Mouse (Mus musculus): Measurements from ENCODE around the gene Zfp512. TPM values are rescaled to one million over a fixed set of nuclear protein-coding genes. Genes with fewer than 3 reads are reported as not detected.
A peak's percentile ranks its signal among the peaks of the same experiment; 100 is the strongest.
"Not testable (repeated sequence)": the region's sequence is repeated elsewhere in the genome, so short reads cannot be mapped to it uniquely, and the experiment has no call there.

The Zfp512 gene
- 25.4 and 29.5 TPM in 2 replicates for total RNA-seq (2021)
- long read RNA-seq, transcript Zfp512-201 (14 exons, 3,299 nt), result major isoform, 14 of 35 reads
- long read RNA-seq, partial matches to known transcripts, result 4 of 35 reads
- long read RNA-seq, other reads (novel, unspliced or antisense), result 15 of 35 reads

DNA sequence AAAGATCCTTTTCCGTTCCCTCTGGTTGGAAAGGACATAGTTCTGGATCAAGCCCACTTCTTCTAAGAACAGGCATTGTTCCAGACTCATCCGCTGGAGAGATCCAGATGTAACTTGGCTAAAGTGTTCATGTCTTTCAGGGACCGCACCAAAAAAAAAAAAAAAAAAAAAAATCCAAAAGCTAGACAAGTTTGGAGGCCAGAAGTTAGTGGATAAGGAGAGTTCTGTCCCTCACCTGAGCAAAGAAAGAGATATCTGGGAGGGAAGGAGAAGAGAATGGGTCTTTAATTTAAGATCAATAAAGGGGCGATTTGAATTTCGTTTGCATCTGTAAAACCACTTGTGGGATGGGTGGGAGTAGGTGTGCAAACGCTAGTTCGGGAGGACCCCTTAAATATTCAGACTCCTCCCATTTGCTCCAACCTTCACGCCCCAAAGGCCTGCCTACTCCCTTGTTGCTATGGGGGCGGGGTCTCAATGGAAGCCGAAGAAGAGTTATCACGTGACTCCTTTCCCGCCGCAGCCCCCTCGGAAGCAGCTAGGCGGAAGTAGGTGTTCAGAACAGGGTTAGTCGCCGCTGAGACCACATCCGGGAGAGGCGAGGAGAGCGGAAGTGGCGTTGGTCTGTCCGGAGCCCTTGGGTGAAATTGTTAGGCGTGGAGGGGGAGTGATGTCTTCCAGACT, at the start of gene Zfp512:
TSS of gene Zfp512 (plus strand) at position 554 of the 684 bp plus-strand sequence.
- peak; percentile 87 for DNase-seq

DNA sequence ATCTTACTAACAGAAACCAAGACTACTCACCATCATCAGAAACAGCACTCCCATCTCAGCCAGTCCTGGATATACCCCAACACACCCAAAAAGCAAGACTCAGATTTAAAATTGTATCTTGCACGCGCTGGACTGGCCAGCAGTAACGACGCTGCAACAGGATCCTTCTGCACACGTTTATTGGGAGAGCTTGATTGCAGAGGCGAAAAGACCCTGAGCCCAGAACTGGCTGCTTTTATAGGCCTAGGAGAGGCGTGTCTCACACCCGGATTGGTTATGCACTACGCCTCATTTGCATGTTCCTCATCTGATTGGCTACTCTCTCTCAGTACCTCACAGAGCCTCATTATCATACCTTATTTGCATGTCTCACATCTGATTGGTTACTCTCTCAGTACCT, 17.5 kb upstream of the Zfp512 start:
- not testable (repeated sequence) for DNase-seq

DNA sequence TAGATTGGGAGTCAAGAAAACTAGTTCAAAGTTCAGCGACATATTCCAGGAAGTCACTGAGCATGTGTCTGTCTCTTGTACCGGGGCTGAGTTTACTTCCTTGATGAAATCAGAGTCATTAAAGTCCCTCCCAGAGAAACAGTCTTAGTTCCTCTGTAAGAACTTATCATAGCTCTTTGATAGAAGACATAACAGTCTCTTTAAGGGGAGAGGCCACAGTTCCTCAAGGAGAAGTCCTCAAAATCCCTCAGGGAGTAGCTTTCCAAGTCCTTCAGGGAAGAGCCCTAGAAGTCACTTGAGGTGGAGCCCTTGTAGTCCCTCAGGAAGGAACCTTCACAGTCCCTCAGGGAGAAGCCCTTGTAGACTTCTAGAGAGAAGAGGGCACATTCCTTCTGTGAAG, 895 bp upstream of the Zfp512 start:
- no peak for DNase-seq

DNA sequence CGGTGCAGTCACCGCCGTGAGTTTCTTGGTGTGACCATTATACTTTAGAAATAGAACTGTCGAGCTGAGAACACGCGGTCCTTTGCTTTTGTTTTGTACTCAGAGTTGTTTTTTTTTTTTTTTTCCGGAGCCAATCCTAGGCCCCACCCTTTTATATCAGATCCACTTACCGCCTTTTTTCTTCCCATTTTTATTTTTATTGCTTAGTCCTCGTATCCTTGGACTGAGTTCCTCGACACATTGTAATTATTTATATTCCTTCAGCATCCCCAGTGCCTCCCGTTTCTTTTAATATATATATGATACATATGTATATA, 289 bp downstream of the Zfp512 start:
- DNase-seq, result no peak

DNA sequence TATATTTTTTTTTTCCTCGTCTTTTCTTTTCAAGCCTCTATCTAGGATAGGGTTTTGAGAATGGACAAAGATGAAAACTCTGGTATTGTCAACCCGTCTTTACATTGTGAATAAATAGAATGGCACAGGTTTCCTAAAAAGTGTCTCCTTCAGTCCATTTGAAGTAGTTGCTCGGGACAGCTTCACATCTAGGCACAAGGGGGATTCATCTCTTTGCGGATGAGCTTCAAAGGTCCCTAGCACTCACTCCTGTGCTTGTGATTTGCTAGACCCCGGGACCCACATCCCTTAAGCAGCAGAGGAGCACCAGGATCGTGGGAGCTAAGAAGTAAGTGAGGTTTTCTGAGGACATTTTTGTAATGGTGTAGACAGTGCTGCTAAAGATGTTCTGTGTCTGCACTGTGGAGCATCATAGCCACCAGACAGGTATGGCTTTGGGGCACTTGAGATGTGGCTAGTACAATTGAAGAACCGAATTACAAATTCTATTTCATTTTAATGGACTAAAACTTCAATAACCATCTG, 717 bp downstream of the Zfp512 start:
- no peak for DNase-seq

DNA sequence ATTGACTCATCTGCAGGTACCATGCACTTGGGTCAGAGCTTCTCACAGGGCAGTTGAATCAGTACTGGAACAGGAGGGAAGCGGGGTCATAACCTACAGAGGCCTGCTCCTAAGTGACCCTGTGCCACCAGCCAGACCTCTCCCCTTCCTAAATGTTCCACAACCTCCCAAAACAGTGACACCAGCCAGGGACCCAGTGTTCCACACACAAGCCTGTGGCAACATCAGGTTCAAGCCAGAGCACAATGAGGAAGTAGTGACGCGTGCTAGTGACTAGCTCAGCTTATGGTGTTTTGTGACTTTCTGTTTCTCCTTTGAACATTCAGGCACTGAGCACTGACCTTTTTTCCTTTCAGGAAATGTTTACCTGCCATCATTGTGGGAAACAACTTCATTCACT, 15.6 kb downstream of the Zfp512 start:
- DNase-seq, result no peak

DNA sequence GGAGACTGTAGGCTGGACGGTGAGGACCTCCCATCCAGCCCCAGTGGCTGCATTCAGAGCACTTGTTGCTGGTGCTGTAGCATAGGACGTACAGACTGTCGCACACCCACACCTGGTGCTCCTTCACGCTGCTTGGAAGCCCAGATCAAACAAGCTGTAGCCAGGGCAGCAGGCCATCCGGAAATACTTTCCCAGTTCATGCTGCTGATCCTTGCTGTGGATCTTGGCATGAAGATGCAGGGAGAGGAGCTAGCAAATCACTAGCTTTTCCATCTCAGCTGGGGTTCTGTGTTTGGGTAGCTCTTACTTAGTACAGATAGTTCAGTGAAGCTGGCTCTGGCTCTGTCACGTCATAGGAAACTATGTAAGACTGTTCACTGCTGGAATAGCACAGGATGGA, 17.5 kb downstream of the Zfp512 start:
- DNase-seq, result no peak

DNA sequence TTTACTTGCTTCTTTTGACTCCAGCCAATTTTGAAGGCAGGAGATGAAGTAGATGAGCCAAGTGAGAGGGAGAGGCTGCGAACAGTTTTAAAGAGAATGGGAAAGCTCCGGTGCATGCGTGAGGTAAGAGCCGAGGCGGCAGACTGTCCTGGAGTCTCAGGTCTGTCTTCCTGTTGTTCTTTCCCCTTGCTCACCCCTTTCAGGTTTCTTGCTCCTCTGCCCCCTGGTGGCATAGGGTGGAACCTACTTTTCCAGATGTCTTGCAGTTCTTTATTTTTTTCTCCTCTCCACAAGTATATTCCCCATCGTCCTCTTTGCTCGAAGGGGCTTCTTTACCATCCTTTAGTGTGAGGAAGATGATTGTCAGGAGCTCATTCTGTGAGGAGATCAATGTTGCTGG, 18.1 kb downstream of the Zfp512 start:
- peak; percentile 50 for DNase-seq

DNA sequence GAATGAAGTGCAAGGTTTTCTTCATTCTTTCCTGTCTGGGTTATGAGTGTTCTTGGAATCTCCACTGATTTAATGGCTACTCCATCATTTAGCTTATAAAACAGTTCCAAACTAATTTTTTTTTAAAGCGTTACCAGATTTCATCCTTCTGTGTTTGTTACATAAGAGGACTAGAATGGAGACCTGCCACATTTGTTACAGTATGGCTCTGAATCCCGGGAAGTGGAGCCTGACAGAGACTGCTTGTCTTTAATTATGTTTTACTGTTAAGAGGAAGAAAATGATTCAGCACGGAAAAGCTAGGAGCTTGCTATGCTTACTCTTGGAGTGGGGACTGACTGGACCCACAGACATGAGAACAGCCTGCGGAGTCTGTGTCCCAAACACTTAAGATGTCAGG, 28.3 kb downstream of the Zfp512 start:
- no peak for DNase-seq

DNA sequence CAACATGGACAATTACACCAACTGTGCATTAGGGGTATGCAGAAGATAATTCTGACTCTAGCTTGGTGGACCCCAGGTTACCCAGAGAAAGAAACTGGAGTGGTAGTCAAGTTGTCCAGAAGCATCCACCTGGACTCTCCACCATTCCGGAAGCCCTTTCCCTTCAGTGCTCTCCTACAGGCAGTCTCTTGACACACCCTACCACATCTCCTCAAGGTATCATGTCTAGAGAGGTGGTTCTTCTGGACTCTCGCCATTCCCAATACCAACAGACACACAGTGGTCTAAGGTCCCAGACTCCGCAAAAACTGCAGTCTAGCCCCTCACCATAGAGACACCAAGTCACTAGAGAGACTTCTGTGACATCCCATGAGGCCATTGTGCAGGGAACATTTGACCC, 33.2 kb downstream of the Zfp512 start, which contains the start of gene 4930548H24Rik:
TSS of gene 4930548H24Rik (plus strand) at position 301 of the 400 bp plus-strand sequence.
- no peak for DNase-seq

DNA sequence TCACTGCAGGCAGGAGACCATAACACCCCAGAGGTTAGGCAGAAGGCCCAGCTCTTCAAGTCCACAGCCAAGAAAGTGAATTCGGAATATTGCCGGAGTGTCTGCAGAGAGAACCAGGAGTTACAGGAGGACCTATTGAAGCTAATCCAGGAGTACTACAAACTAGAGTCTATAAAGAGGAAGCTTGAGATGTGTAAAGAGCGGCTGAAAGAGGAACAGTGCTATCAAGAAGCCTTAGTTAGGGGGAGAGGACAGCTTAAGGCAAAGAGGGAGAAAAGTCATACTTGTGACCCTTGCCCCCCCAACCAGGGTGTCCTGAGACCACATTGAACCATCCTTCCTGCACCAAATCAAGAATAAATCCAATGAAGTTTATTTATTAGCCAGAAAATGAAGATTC, 35.7 kb downstream of the Zfp512 start:
- DNase-seq, result no peak

DNA sequence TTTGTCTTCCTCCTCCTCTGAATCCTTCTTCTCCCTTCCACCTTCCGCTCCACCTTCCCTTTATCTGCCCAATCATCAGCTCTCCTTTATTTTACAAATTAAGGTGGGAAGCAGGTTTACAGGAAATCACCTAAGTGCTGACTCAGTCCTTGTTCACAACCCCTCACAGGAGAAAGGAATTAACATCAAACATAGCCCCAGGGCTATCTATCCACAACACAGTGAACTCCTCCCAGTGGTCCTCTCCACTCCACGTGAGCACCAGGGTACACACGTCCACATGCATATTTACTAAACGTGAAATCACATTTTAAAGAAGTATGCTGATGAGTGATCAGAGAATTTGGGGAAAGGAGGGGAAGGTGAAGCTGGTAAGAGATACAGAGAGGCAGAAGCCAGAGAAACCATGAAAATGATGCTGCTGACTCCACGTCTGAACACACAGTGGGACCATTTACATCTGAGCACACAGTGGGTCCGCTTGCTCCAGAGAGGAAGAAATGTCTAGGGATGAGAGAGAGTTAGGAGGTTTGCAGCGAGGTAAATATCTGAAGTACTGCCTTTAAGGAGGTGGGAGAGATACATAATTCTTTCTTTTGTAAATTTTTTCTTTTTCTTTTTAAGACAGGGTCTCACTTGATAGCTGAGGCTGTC, 37.0 kb downstream of the Zfp512 start:
- DNase-seq, result no peak

DNA sequence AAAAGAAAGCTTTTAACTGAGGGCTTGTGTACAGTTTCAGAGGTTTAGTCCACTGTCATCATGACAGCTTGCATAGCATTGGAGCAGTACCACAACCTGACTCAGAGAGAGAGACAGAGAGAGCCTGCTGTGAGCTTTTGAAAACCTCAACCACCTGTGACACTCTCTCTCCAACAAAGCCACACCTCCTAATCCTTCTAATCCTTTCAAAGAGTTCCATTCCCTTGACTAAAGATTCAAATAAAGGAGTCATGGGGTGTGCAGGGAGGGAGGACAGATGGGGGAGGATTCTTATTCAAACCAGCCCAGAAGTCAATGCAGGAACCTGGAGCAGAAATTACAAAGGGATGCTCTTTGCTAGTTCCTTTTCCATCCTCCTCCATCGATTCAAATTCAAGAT, 39.8 kb downstream of the Zfp512 start:
- no peak for DNase-seq

DNA sequence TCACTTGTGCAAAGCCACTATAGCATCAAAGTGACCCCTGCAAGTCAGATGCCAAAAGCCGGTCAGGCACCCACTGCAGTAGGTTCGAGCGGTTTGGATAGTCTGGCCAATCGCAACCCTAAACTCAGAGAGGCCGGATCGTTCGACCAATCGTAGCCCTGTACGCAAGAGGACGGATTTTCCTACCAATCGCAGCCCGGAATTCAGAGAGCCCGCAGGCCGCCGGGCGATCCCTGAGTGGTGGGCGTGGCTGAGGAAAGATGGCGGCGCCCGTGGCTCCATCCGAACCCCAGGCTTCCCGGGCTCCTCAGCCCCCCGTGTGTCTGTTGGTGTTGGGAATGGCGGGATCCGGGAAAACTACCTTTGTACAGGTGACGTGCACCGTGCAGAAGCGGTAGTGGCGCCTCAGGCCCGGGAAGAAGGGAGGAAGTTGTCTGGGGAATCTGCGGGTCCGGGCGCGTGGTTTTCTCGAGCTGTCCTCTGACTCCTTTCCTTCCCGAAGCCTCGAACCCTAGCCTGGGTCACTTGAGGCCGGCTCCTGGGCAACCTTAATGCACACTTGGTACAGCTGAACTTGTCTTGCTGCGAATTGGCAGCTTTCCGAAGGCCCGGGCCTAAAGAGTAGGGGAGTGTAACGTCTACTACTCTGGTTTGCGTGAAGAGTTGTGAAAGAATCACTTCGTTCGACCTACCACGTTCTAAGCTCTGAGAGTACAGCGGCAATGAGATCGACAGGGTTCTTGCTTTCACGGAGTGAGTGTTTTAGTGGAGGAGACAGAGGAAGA, 42.5 kb downstream of the Zfp512 start, which contains the start of gene Gpn1:
TSS of gene Gpn1 (plus strand) at position 229 of the 785 bp plus-strand sequence.
- peak; percentile 90 for DNase-seq

DNA sequence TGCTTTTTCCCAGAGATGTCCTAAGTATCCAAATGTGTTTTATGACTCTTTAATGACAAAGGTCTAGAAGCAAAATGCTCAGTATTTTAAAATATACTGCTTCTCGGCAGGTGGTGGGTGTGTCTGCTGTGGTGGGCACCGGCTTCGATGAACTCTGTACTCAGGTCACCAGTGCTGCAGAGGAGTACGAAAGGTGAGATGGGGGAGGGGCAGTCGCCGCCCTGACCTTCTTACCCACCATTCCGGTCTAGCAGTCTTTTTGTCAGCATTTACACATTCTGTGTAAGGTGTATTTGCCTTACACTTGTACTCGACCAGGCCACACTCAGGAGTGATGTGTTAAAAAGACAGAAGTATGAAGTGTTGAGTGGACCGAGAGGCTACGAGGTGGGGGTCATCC, 52.6 kb downstream of the Zfp512 start:
- no peak for DNase-seq

DNA sequence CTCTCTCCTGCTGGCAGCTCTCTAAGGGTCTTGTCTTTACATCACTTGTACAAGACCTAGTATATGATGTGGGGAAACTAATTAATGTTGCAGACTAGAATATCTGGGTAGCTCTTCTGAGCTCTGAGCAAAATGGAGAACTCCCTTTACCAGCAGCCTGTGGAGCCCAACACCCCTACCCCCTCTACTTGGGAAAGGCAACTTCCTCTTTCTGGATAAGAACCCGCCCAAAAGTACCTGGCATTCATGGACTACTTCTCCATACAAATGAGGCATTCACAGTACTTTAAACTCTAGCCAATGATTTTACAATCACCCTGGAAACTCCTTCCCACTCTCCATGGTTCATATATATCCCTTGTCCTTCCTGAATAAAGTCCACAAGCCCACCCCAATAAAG, 60.2 kb downstream of the Zfp512 start:
- DNase-seq, result no peak

DNA sequence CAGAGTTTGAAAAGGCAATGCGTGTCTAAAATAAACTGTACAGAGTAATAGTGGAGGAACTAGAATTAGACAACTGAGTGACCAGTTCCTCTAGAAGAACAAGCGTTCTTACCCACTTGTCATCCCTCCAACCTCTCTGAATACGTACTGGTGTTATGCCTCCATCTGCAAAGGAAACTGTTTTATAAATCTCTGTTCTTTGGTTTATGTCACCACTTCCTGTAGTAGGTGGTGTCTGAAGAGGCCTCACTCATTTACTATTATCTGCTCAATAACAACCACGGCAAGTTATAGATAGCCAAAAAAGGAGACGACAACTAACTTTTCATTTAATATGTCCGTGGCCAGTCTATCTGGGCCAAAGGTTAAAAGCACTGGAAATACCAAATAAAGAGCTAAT, 68.3 kb downstream of the Zfp512 start:
- no peak for DNase-seq

DNA sequence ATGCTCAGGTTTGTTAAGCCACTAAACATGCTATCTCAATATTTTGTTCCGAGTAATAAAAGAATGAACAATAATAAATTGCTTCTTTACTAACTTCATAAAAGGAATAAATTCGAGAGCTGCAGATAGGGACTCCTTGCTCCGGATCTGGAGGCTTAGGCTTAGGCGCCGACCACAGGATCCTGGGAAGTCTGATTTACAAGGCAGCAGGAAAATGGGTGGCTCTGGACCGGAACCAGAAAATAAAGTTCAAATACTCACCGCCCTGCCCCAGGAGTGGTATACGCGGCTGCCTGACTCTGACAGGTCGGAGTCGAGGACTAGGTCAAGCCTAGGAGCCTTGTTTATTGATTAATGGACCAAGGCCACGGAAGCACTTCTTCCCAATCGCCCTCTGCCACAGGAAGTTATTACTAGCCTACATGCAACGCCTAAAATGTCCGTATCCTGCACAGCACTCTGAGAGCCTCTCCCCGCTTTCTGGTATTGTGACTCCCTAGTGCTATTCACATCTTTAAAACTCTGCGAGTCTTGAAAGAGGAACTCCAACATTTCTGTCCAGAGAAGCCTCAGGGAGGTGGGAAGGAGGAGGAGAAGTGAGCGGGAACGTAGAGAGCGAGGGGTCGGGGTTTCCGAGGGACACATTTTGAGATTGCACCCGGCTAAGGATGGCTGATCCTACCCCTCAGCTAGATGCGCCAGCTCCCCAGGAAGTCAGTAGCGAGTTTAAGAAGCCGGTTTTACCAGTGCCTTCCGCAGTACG, 74.3 kb downstream of the Zfp512 start, which contains the start of gene Slc4a1ap:
TSS of gene Slc4a1ap (plus strand) at position 642 of the 763 bp plus-strand sequence.
- DNase-seq, result peak; percentile 73

DNA sequence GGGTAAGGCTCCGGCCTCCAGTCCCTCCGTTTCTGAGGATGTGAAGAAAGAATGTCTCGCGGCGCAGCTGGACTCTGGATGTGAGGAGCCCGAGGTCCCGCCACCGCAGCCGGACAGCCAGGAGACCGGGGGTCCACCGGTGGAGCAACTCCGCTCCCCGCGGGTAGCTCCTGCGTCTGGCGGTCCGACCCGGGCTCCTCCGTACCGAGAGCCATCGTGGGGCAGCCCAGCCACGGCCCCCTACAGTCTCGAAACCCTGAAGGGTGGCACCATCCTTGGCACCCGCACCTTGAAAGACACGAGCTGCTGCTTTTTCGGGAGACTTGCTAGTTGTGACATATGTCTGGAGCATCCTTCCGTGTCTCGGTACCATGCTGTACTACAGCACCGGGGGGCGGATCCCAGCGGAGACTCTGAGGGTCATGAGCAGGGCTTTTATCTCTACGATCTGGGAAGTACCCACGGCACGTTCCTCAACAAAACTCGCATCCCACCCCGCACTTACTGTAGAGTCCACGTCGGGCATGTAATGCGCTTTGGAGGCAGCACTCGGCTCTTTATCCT, 75.0 kb downstream of the Zfp512 start:
- DNase-seq, result no peak

DNA sequence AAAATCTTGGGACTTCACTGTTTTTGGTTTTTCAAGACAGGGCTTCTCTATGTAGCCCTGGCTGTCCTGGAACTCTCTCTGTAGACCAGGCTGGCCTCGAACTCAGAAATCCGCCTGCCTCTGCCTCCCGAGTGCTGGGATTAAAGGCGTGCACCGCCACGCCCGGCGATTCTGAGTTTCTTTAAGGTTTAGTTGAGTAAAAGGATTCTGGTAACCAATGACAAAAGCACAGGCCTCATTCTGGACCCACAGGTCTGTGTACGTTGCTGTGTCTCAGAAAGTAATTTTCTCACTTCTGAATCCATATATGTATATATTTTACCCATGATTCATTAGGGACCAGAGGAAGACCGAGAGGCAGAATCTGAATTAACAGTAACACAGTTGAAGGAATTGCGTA, 75.5 kb downstream of the Zfp512 start, which contains the start of gene Supt7l:
TSS of gene Supt7l (minus strand) at position 101 of the 400 bp plus-strand sequence.
- DNase-seq, result not testable (repeated sequence)

DNA sequence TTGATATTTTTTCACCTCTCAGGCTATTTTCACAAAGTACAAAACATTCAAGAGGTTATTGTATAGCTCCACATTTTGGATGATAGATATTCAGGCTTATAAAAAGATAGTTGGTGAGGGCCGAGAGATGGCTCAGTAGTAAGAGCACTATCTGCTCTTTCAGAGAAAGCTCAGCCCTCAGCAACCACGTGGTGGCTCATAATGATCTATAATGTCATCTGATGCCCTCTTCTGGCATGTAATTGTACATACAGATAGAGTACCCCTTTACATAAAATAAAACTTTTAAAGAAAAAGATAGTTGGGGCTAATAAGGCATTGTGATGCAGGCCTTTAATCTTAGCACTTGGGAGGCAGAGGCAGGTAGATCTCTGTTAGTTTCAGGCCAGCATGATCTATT, 76.3 kb downstream of the Zfp512 start:
- no peak for DNase-seq
